Mouse (Mus musculus): ENCODE data around the gene Slirp. TPM values are rescaled to one million over a fixed set of nuclear protein-coding genes. Genes with fewer than 3 reads are reported as not detected.
"Not testable (repeated sequence)": the region's sequence is repeated elsewhere in the genome, so short reads cannot be mapped to it uniquely, and the experiment has no call there.

Gene Slirp
- polyA plus RNA-seq, 1 experiment from 2014 or later = 251 TPM

- Histone ChIP-seq H3K27me3 (ENCODE audit: control insufficient read depth, insufficient read depth, low read length) (no peaks in the 10 kb centered on the region), H3K36me3 (ENCODE audit: control insufficient read depth, insufficient read depth, low read length) (peaks cover 43% of the 10 kb centered on the region), H3K4me3 (ENCODE audit: low read depth, low read length) (no peak overlapping the region), H3K9me3 (ENCODE audit: control insufficient read depth, low read length) (no peaks in the 10 kb centered on the region), H3K4me2 (ENCODE audit: low read depth, low read length) (no peak overlapping the region), H3K9ac (replicated peaks; ENCODE audit: low read depth, low read length) (no peak overlapping the region), H3K4me1 (ENCODE audit: control insufficient read depth, insufficient read depth, low read length) (no peaks in the 10 kb centered on the region), H3K27ac (ENCODE audit: low read depth, low read length) (no peak overlapping the region)
- no peak for ATAC-seq (ENCODE audit: low read depth)
- 75% methylated on average over 6 of the region's 6 CpGs for WGBS
Measured at GRCm38 (mm10) chr12:87464678-87465297, 21.1 kb downstream of the Slirp start.

GRCm38 (mm10) chr12:87470263-87471136 is 26.8 kb downstream of the Slirp start:
- 58% methylated on average over 7 of the region's 7 CpGs for WGBS
- peak overlapping the region; percentile 61; the same call in 1 of the 2 replicates for H3K4me3 ChIP-seq (ENCODE audit: low read depth, low read length)

GRCm38 (mm10) chr12:87471421-87471963 is 27.8 kb downstream of the Slirp start:
- Histone ChIP-seq H3K9me3 (ENCODE audit: control insufficient read depth, low read length) (no peaks in the 10 kb centered on the region), H3K4me3 (ENCODE audit: low read depth, low read length) (peak overlapping the region; percentile 61), H3K36me3 (ENCODE audit: control insufficient read depth, insufficient read depth, low read length) (peaks cover 6% of the 10 kb centered on the region; the same call in 1 of the 2 replicates), H3K9ac (replicated peaks; ENCODE audit: low read depth, low read length) (peak overlapping the region; percentile 71), H3K4me1 (ENCODE audit: control insufficient read depth, insufficient read depth, low read length) (peaks cover 12% of the 10 kb centered on the region), H3K27me3 (ENCODE audit: control insufficient read depth, insufficient read depth, low read length) (no peaks in the 10 kb centered on the region), H3K4me2 (ENCODE audit: low read depth, low read length) (peak overlapping the region; percentile 66), H3K27ac (ENCODE audit: low read depth, low read length) (peak overlapping the region; percentile 86)
- 0% methylated on average over 19 of the region's 19 CpGs for WGBS
- ATAC-seq (ENCODE audit: low read depth) = no peak

More at GRCm38 (mm10) chr12:87470263-87471136, 26.8 kb downstream of the Slirp start:
- no peak for ATAC-seq (ENCODE audit: low read depth)
- no peak overlapping the region for H3K9ac ChIP-seq (replicated peaks; ENCODE audit: low read depth, low read length)
- H3K4me2 ChIP-seq (ENCODE audit: low read depth, low read length) = peak overlapping the region; percentile 66
- no peak overlapping the region for H3K27ac ChIP-seq (ENCODE audit: low read depth, low read length)
- H3K36me3 ChIP-seq (ENCODE audit: control insufficient read depth, insufficient read depth, low read length) = peaks cover 6% of the 10 kb centered on the region; the same call in 1 of the 2 replicates
- H3K9me3 ChIP-seq (ENCODE audit: control insufficient read depth, low read length) = no peaks in the 10 kb centered on the region
- H3K27me3 ChIP-seq (ENCODE audit: control insufficient read depth, insufficient read depth, low read length) = no peaks in the 10 kb centered on the region
- peaks cover 12% of the 10 kb centered on the region for H3K4me1 ChIP-seq (ENCODE audit: control insufficient read depth, insufficient read depth, low read length)

- ATAC-seq (ENCODE audit: low read depth) = peak; percentile 97
Measured at GRCm38 (mm10) chr12:87471964-87472786, 28.5 kb downstream of the Slirp start, which contains the start of gene Snw1. TSS of gene Snw1 (minus strand) at chr12:87472274.

GRCm38 (mm10) chr12:87474756-87475155 is 31.1 kb downstream of the Slirp start:
- no peak overlapping the region for H3K9ac ChIP-seq (replicated peaks; ENCODE audit: low read depth, low read length)
- H3K9me3 ChIP-seq (ENCODE audit: control insufficient read depth, low read length) = no peaks in the 10 kb centered on the region
- H3K27ac ChIP-seq (ENCODE audit: low read depth, low read length) = no peak overlapping the region
- no peak overlapping the region for H3K4me2 ChIP-seq (ENCODE audit: low read depth, low read length)
- no peak for ATAC-seq (ENCODE audit: low read depth)
- H3K4me1 ChIP-seq (ENCODE audit: control insufficient read depth, insufficient read depth, low read length) = peaks cover 12% of the 10 kb centered on the region
- no peaks in the 10 kb centered on the region for H3K36me3 ChIP-seq (ENCODE audit: control insufficient read depth, insufficient read depth, low read length)
- WGBS = 81% methylated on average over 3 of the region's 3 CpGs
- no peak overlapping the region for H3K4me3 ChIP-seq (ENCODE audit: low read depth, low read length)
- no peaks in the 10 kb centered on the region for H3K27me3 ChIP-seq (ENCODE audit: control insufficient read depth, insufficient read depth, low read length)

More at GRCm38 (mm10) chr12:87471964-87472786, 28.5 kb downstream of the Slirp start, which contains the start of gene Snw1:
- WGBS = 3% methylated on average over 45 of the region's 45 CpGs
- H3K9ac ChIP-seq (replicated peaks; ENCODE audit: low read depth, low read length) = peak within 1 kb of the TSS; percentile 71
- no peaks in the 10 kb centered on the region for H3K9me3 ChIP-seq (ENCODE audit: control insufficient read depth, low read length)
- peak within 1 kb of the TSS; percentile 61 for H3K4me3 ChIP-seq (ENCODE audit: low read depth, low read length)
- H3K4me1 ChIP-seq (ENCODE audit: control insufficient read depth, insufficient read depth, low read length) = peaks cover 12% of the 10 kb centered on the region
- H3K36me3 ChIP-seq (ENCODE audit: control insufficient read depth, insufficient read depth, low read length) = peaks cover 6% of the 10 kb centered on the region; the same call in 1 of the 2 replicates
- peak within 1 kb of the TSS; percentile 66 for H3K4me2 ChIP-seq (ENCODE audit: low read depth, low read length)
- H3K27me3 ChIP-seq (ENCODE audit: control insufficient read depth, insufficient read depth, low read length) = no peaks in the 10 kb centered on the region
- peak within 1 kb of the TSS; percentile 86 for H3K27ac ChIP-seq (ENCODE audit: low read depth, low read length)

GRCm38 (mm10) chr12:87482482-87482881 is 38.8 kb downstream of the Slirp start:
- not testable (repeated sequence) for H3K9ac ChIP-seq (replicated peaks; ENCODE audit: low read depth, low read length); H3K4me3 ChIP-seq (ENCODE audit: low read depth, low read length); H3K4me2 ChIP-seq (ENCODE audit: low read depth, low read length); H3K27me3 ChIP-seq (ENCODE audit: control insufficient read depth, insufficient read depth, low read length); H3K4me1 ChIP-seq (ENCODE audit: control insufficient read depth, insufficient read depth, low read length); ATAC-seq (ENCODE audit: low read depth); H3K27ac ChIP-seq (ENCODE audit: low read depth, low read length); H3K9me3 ChIP-seq (ENCODE audit: control insufficient read depth, low read length); H3K36me3 ChIP-seq (ENCODE audit: control insufficient read depth, insufficient read depth, low read length)
- WGBS = 81% methylated on average over 5 of the region's 5 CpGs

- WGBS = 80% methylated on average over 2 of the region's 2 CpGs
- not testable (repeated sequence) for H3K4me3 ChIP-seq (ENCODE audit: low read depth, low read length); H3K9ac ChIP-seq (replicated peaks; ENCODE audit: low read depth, low read length); H3K4me1 ChIP-seq (ENCODE audit: control insufficient read depth, insufficient read depth, low read length); H3K9me3 ChIP-seq (ENCODE audit: control insufficient read depth, low read length); ATAC-seq (ENCODE audit: low read depth); H3K27ac ChIP-seq (ENCODE audit: low read depth, low read length); H3K36me3 ChIP-seq (ENCODE audit: control insufficient read depth, insufficient read depth, low read length); H3K4me2 ChIP-seq (ENCODE audit: low read depth, low read length); H3K27me3 ChIP-seq (ENCODE audit: control insufficient read depth, insufficient read depth, low read length)
Measured at GRCm38 (mm10) chr12:87488683-87489082, 45.0 kb downstream of the Slirp start.

GRCm38 (mm10) chr12:87494421-87494820 is 50.7 kb downstream of the Slirp start, which contains the start of gene Gm5788:
TSS of gene Gm5788 (plus strand) at chr12:87494721.
- not testable (repeated sequence) for H3K9me3 ChIP-seq (ENCODE audit: control insufficient read depth, low read length); H3K36me3 ChIP-seq (ENCODE audit: control insufficient read depth, insufficient read depth, low read length); ATAC-seq (ENCODE audit: low read depth); H3K4me3 ChIP-seq (ENCODE audit: low read depth, low read length); H3K27ac ChIP-seq (ENCODE audit: low read depth, low read length); H3K9ac ChIP-seq (replicated peaks; ENCODE audit: low read depth, low read length); H3K4me1 ChIP-seq (ENCODE audit: control insufficient read depth, insufficient read depth, low read length); H3K27me3 ChIP-seq (ENCODE audit: control insufficient read depth, insufficient read depth, low read length); H3K4me2 ChIP-seq (ENCODE audit: low read depth, low read length)
- WGBS = 97% methylated on average over 2 of the region's 3 CpGs

All from neural tube, embryonic 14.5 days (tissue).